Mouse (Mus musculus) stomach, embryonic 16.5 days (tissue): ENCODE measurements at regions not wholly inside any gene's neighbourhood (a gene's known extent, or its start where the extent isn't known, plus 50 kb on each side); places are given as distances from the start of the nearest gene placed in this dataset.

Source experiments
- ATAC-seq: fragments of 200-750 bp; cut with Nextera tagmentation; 2 replicates; pipeline ENCODE4 v1.8.0; 2017; ENCODE audit warnings: moderate number of reproducible peaks, moderate TSS enrichment; ENCODE audit not compliant: insufficient read depth, low FRiP score
- H3K27ac ChIP-seq: fragments of 300-500 bp; sonication (generic); 2 replicates; pipeline ENCODE4 v1.5.1; 2014; ENCODE audit warnings: low read length
- H3K27me3 ChIP-seq: fragments of 300-500 bp; sonication (generic); 2 replicates; pipeline ENCODE4 v1.6.1; 2014; ENCODE audit warnings: low read length, control low read depth, mixed read lengths; ENCODE audit not compliant: control insufficient read depth, insufficient read depth
- H3K36me3 ChIP-seq: fragments of 300-500 bp; sonication (generic); 2 replicates; pipeline ENCODE4 v1.6.1; 2014; ENCODE audit warnings: low read length; ENCODE audit not compliant: control insufficient read depth, insufficient read depth
- H3K4me1 ChIP-seq: fragments of 300-500 bp; sonication (generic); 2 replicates; pipeline ENCODE4 v1.6.1; 2014; ENCODE audit warnings: low read length, control low read depth, mixed read lengths; ENCODE audit not compliant: control insufficient read depth, insufficient read depth
- H3K4me2 ChIP-seq: fragments of 300-500 bp; sonication (generic); 2 replicates; pipeline ENCODE4 v1.6.1; 2014; ENCODE audit warnings: low read depth, low read length, mixed read lengths
- H3K4me3 ChIP-seq: fragments of 300-500 bp; sonication (generic); replicated peaks from 2 replicates; pipeline ENCODE4 v1.5.1; 2014; ENCODE audit warnings: mild to moderate bottlenecking, low read length
- H3K9ac ChIP-seq: fragments of 300-500 bp; sonication (generic); 2 replicates; pipeline ENCODE4 v1.6.1; 2014; ENCODE audit warnings: low read length
- H3K9me3 ChIP-seq: fragments of 300-500 bp; sonication (generic); replicated peaks from 2 replicates; pipeline ENCODE4 v1.6.1; 2016; ENCODE audit warnings: low read length, control low read depth; ENCODE audit not compliant: control insufficient read depth
- WGBS: fragments of 180-500 bp; shearing (Covaris S2); extraction: QIAGEN DNeasy Blood & Tissue Kit; methylation state at CpG from one replicate; pipeline ENCODE4 v1.1.7; 2014; 5-methylcytosine and 5-hydroxymethylcytosine counted together

DNA sequence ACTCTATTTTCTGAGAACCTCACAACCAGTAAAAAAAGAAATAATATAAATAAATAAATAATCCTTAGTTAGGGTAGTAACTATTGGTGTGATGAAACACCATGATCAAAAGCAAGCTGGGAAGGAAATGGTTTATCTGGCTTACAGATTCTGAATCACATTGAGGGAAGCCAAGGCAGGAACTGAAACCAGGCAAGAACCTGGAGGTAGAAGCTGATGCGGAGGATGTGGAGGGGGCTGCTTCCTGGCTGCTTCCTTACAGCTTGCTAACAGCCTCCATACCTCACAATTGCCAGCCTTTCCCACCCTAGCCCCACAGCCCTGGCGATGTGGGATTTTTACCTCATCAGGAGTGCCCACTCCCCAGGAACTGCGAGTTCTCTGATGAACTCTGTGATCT is 190.4 kb downstream of the Shq1 start:
- Histone ChIP-seq H3K27ac (no peak overlapping the region), H3K27me3 (no peaks in the 10 kb centered on the region), H3K9ac (no peak overlapping the region), H3K4me1 (peaks cover 13% of the 10 kb centered on the region), H3K4me2 (no peak overlapping the region), H3K4me3 (no peak overlapping the region), H3K36me3 (no peaks in the 10 kb centered on the region), H3K9me3 (0 out of 2 replicates have a peak, but pooled peaks cover 5% of the 10 kb centered on the region)
- ATAC-seq, result no peak
- 84% methylated on average over 3 of the region's 3 CpGs for WGBS

DNA sequence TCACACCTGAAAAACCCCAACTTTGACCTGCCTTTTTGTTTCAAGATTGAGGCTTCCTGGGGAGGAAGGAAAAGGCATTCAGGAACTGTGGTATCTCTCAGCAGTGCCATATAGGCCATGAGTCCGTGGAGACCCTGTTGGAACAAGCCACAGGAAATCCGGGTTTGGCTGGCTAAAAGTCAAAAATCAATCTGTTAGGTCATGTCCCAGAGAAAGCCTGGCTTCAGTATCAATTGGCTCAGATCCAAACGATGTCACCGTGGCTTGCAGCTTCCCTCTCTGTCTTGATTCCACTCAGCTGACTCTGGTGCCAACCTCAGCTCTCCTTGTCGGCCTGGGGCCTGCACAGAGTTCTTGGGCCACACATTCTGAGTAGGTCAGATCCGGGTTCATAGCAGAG is 191.1 kb downstream of the Shq1 start:
- no peak for ATAC-seq
- H3K36me3 ChIP-seq, result no peaks in the 10 kb centered on the region
- H3K4me1 ChIP-seq, result peaks cover 13% of the 10 kb centered on the region
- no peak overlapping the region for H3K4me3 ChIP-seq
- H3K9me3 ChIP-seq, result 0 out of 2 replicates have a peak, but pooled peaks cover 2% of the 10 kb centered on the region
- H3K9ac ChIP-seq, result no peak overlapping the region
- no peak overlapping the region for H3K4me2 ChIP-seq
- WGBS, result 48% methylated on average over 6 of the region's 6 CpGs
- no peaks in the 10 kb centered on the region for H3K27me3 ChIP-seq
- no peak overlapping the region; the same call in 1 of the 2 replicates for H3K27ac ChIP-seq

DNA sequence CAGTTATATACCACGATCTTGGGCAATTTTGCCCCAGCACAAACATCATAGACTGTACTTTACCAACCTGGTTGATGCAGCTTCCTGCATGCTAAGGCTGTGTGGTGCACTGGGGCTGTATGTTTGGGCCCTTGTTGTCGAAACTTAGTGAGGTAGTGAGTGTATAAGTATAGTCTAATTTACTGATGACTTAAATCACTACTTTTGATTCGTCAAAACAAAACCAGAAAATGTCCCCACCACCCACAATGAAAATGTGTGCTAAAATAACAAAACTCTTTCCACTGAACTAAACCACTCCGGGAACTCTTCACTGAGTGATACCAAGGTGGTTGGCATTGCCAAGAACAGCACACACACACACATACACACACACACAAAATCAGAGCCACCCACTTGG is 191.5 kb downstream of the Shq1 start:
- Histone ChIP-seq H3K27me3 (no peaks in the 10 kb centered on the region), H3K4me1 (peaks cover 13% of the 10 kb centered on the region), H3K4me2 (no peak overlapping the region), H3K36me3 (no peaks in the 10 kb centered on the region), H3K9me3 (no peaks in the 10 kb centered on the region), H3K4me3 (no peak overlapping the region), H3K27ac (no peak overlapping the region), H3K9ac (no peak overlapping the region)
- 80% methylated on average over 4 of the region's 4 CpGs for WGBS
- ATAC-seq, result no peak

DNA sequence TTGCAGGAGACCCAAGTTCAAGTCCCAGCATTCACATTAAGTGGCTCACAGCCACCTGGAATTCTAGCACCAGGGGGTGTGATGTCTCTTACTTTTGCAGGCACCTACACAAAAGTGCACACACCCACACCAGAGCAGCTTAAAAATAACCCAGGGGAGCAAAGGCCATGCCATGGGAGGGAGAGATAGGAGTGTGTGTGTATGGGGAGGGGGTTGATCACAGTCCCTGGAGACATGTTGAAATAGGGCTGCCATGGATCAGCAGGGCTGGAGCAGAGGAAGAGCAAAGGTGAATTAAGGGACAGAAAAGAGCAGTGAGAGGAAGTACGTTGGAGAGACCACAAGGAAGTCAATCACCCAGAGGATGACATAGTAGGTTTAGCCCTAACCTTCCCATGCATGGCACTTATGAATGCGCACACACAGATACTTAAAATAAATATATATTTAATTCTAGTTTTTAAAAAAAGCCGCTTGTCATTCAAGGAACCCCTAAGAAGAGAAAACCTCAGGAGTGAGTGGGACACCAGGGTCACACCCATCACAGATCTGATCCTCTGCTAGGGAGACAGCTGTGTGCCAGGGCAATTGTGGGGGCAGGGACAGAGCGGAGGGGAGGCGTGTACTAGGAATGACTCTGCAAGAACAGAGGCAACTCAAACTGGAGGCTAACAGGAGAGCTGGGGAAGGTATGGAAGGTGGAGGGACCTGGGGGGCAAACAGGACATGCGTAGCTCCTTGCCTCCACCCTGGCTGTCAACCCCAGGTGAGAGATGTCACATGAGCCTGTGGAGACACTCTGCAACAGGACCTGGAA is 189.5 kb upstream of the Rybp start:
- H3K4me2 ChIP-seq, result no peak overlapping the region
- ATAC-seq, result no peak
- no peak overlapping the region for H3K9ac ChIP-seq
- WGBS, result 74% methylated on average over 6 of the region's 6 CpGs
- no peak overlapping the region for H3K4me3 ChIP-seq
- H3K27me3 ChIP-seq, result no peaks in the 10 kb centered on the region
- peaks cover 5% of the 10 kb centered on the region; the same call in 1 of the 2 replicates for H3K9me3 ChIP-seq
- H3K27ac ChIP-seq, result no peak overlapping the region
- H3K4me1 ChIP-seq, result no peaks in the 10 kb centered on the region; the same call in 1 of the 2 replicates
- H3K36me3 ChIP-seq, result no peaks in the 10 kb centered on the region

DNA sequence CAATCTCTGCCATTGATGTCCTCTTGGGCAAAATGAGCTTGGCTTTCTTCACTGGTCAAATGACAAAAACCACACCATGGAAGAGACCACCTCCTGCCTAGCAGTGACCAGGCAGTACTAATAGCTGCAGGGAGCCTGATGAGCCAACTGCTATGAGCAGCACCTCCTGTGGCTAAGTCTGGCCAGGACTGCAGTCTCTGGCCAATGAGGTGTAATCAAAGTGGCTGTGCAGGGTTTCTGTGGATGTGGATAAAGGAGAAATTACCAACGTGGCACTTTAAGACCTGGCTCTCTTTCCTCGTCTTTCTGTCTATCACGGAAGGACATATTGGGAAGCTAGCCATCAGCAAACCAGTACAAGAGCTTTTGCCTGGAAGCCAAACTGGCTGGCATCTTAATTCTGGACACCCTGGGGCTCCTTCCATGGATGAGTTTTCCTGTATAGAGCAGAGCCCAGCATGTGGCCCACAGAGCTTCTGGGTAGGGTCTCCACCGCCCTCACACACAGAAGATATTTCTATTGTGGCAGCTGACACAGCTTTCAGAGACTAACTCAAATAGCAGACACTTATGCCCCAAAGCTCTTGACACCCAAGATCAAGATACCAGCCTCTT is 188.2 kb upstream of the Rybp start:
- Histone ChIP-seq H3K9me3 (peaks cover 9% of the 10 kb centered on the region; the same call in 1 of the 2 replicates), H3K4me2 (no peak overlapping the region), H3K4me3 (no peak overlapping the region), H3K27me3 (no peaks in the 10 kb centered on the region), H3K9ac (no peak overlapping the region), H3K36me3 (no peaks in the 10 kb centered on the region), H3K27ac (no peak overlapping the region), H3K4me1 (no peaks in the 10 kb centered on the region; the same call in 1 of the 2 replicates)
- WGBS, result 82% methylated on average over 4 of the region's 4 CpGs
- ATAC-seq, result no peak

DNA sequence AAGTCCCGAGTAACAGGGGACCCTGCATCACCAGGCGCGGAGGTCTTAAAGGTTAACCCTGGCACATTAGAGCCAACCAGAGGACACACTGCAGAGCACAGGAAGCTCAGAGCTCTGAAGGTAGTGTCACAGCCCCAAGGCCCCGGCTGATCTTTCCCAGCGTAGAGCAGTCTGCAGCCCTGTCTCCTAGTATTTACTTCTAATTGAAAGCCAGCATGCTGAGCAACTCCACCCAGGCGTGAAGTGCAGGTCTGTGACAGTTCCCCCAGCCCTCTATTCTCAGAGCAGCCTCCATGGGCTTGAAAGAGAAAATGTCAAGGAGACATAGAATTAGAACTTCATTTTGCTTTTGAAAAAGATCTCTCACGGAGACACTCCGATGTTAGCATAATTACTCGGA is 187.0 kb upstream of the Rybp start:
- Histone ChIP-seq H3K9me3 (peaks cover 9% of the 10 kb centered on the region; the same call in 1 of the 2 replicates), H3K9ac (no peak overlapping the region), H3K4me2 (no peak overlapping the region), H3K27me3 (no peaks in the 10 kb centered on the region), H3K4me3 (no peak overlapping the region), H3K27ac (no peak overlapping the region), H3K36me3 (no peaks in the 10 kb centered on the region), H3K4me1 (no peaks in the 10 kb centered on the region)
- ATAC-seq, result no peak
- WGBS, result 83% methylated on average over 9 of the region's 9 CpGs

DNA sequence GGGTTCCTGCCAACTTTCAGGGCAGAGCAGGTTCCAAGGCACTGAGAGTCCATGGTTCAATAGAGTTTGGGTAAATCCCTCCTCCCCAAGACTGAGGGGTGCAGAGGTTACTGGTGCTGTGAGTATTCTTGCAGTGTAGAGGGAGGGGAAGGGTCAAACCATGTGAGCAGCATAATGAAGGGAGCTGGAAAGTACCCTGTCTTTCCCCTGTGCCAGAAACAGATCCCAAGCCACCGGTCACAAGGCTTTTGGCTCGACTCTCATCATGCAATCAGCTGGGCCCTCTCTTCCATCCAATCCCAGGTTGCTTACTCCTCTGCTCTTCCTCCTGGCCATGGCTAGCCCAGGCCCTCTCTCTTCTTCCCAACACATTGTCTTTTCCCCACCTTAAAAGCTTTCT is 182.8 kb upstream of the Rybp start:
- no peaks in the 10 kb centered on the region for H3K36me3 ChIP-seq
- no peak overlapping the region for H3K9ac ChIP-seq
- H3K27me3 ChIP-seq, result no peaks in the 10 kb centered on the region
- WGBS, result 73% methylated on average over 2 of the region's 2 CpGs
- no peaks in the 10 kb centered on the region for H3K4me1 ChIP-seq
- no peak overlapping the region for H3K4me3 ChIP-seq
- ATAC-seq, result no peak
- peaks cover 9% of the 10 kb centered on the region; the same call in 1 of the 2 replicates for H3K9me3 ChIP-seq
- no peak overlapping the region for H3K27ac ChIP-seq
- no peak overlapping the region for H3K4me2 ChIP-seq

DNA sequence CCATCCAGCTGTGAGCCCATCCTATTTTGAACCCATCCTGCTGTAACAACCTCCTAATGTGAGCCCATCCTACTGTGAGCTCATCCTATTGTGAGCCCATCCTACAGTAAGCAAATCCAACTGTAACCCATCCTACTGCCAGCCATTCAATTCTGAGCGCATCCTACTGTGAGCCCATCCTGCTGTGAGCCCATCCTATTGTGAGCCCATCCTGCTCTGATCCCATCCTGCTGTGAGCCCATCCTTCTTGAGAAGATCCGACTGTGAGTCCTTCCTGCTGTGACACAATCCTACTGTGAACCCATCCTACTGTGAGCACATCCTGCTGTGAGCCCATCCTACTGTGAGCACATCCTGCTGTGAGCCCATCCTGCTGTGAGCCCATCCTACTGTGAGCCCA is 175.5 kb upstream of the Rybp start:
- no peak overlapping the region for H3K4me3 ChIP-seq
- no peaks in the 10 kb centered on the region for H3K4me1 ChIP-seq
- H3K4me2 ChIP-seq, result no peak overlapping the region
- no peak for ATAC-seq
- H3K27ac ChIP-seq, result no peak overlapping the region
- no peak overlapping the region for H3K9ac ChIP-seq
- WGBS, result 90% methylated on average over 2 of the region's 2 CpGs
- peaks cover 11% of the 10 kb centered on the region for H3K9me3 ChIP-seq
- H3K36me3 ChIP-seq, result no peaks in the 10 kb centered on the region
- H3K27me3 ChIP-seq, result no peaks in the 10 kb centered on the region

DNA sequence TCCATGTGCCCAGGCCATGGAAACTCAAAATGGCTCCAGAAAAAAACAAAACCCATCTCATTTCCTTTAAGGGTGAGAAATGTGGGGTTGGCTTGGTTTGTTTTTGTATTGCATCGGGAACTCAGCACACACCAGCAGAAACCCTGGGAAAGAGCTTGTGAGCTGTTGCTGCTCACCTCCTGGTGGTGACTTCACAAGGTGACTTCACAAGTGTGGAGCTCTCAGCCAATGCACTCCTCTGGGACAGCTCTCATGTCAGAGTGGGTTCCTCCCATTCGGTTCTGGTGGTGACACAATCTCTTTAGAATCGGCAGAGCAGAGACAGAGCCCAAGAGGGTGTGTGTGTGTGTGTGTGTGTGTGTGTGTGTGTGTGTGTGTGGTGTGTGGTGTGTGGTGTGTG is 166.1 kb upstream of the Rybp start:
- Histone ChIP-seq H3K27ac (no peak overlapping the region), H3K4me2 (no peak overlapping the region), H3K9me3 (peaks cover 5% of the 10 kb centered on the region; the same call in 1 of the 2 replicates), H3K27me3 (no peaks in the 10 kb centered on the region), H3K9ac (no peak overlapping the region), H3K4me3 (no peak overlapping the region), H3K4me1 (no peaks in the 10 kb centered on the region), H3K36me3 (no peaks in the 10 kb centered on the region)
- WGBS, result 86% methylated on average over 3 of the region's 3 CpGs
- no peak for ATAC-seq
